Mouse (Mus musculus) small intestine, adult 2 months (tissue): Measurements from ENCODE around the gene Neurl2.

Experiments
- CTCF ChIP-seq: fragments of 200-500 bp; IDR thresholded peaks from 2 replicates; pipeline ENCODE4 v1.5.1; 2012; ENCODE audit warnings: low read depth, mild to moderate bottlenecking, control low read depth, inconsistent platforms, low read length, moderate library complexity, mixed read lengths; ENCODE audit not compliant: insufficient replicate concordance, insufficient read length; ENCODE audit errors: extremely low read depth
- POLR2A ChIP-seq: fragments of 200-500 bp; IDR thresholded peaks from 2 replicates; pipeline ENCODE4 v1.6.1; 2012; ENCODE audit warnings: low read depth, mild to moderate bottlenecking, control low read depth, inconsistent platforms, low read length, moderate library complexity

DNA sequence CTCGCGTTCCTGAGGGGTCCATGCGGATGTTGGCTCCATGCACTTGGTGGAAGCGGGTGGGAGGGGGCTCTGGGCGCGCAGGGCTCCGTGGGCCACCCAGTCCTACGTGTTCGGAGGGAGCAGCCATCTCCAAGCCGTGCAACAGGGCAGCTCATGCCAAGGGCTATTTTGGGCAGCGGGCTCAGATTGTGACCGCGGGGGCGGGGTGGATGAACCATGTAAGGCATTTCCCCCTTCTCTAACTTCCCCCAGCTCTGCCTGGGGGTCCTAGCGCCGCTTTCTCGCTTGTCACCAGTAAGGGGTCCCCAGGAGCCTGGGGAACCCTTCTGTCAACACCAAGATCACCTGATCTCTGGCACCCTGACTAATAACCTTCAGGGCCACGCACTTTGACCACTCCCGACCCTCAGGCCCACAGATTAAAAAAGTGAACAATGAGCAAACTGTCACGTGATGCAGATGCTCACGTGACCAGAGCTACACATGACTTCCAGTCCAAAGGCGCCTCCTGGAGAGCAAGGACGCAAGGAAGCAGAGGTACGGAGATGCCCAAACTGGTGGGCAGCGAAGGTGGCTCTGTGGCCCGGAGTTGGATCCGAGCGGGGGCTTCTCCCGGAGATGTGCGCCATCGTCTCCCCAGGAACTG, at the start of gene Neurl2:
- TF ChIP-seq POLR2A: peak; percentile 69
- 0 out of 2 replicates have a peak, but pooled peaks have one; percentile 6 for TF ChIP-seq CTCF
